Mouse (Mus musculus) stomach, embryonic 16.5 days (tissue): ENCODE measurements around the gene Clstn1. TPM values are rescaled to one million over a fixed set of nuclear protein-coding genes. Genes with fewer than 3 reads are reported as not detected.

Experiments used
- ATAC-seq: fragments of 200-750 bp; cut with Nextera tagmentation; 2 replicates; pipeline ENCODE4 v1.8.0; 2017; ENCODE audit warnings: moderate number of reproducible peaks, moderate TSS enrichment; ENCODE audit not compliant: insufficient read depth, low FRiP score
- H3K27ac ChIP-seq: fragments of 300-500 bp; sonication (generic); 2 replicates; pipeline ENCODE4 v1.5.1; 2014; ENCODE audit warnings: low read length
- H3K27me3 ChIP-seq: fragments of 300-500 bp; sonication (generic); 2 replicates; pipeline ENCODE4 v1.6.1; 2014; ENCODE audit warnings: low read length, control low read depth, mixed read lengths; ENCODE audit not compliant: control insufficient read depth, insufficient read depth
- H3K36me3 ChIP-seq: fragments of 300-500 bp; sonication (generic); 2 replicates; pipeline ENCODE4 v1.6.1; 2014; ENCODE audit warnings: low read length; ENCODE audit not compliant: control insufficient read depth, insufficient read depth
- H3K4me1 ChIP-seq: fragments of 300-500 bp; sonication (generic); 2 replicates; pipeline ENCODE4 v1.6.1; 2014; ENCODE audit warnings: low read length, control low read depth, mixed read lengths; ENCODE audit not compliant: control insufficient read depth, insufficient read depth
- H3K4me2 ChIP-seq: fragments of 300-500 bp; sonication (generic); 2 replicates; pipeline ENCODE4 v1.6.1; 2014; ENCODE audit warnings: low read depth, low read length, mixed read lengths
- H3K4me3 ChIP-seq: fragments of 300-500 bp; sonication (generic); replicated peaks from 2 replicates; pipeline ENCODE4 v1.5.1; 2014; ENCODE audit warnings: mild to moderate bottlenecking, low read length
- H3K9ac ChIP-seq: fragments of 300-500 bp; sonication (generic); 2 replicates; pipeline ENCODE4 v1.6.1; 2014; ENCODE audit warnings: low read length
- H3K9me3 ChIP-seq: fragments of 300-500 bp; sonication (generic); replicated peaks from 2 replicates; pipeline ENCODE4 v1.6.1; 2016; ENCODE audit warnings: low read length, control low read depth; ENCODE audit not compliant: control insufficient read depth
- WGBS: fragments of 180-500 bp; shearing (Covaris S2); extraction: QIAGEN DNeasy Blood & Tissue Kit; methylation state at CpG from one replicate; pipeline ENCODE4 v1.1.7; 2014; 5-methylcytosine and 5-hydroxymethylcytosine counted together
- polyA plus RNA-seq: library from polyadenylated mRNA; unstranded; fragments of >200 nt; fragmentation: Nextera tagmentation; extraction: Ambion mirVana; gene quantifications from 2 replicates; pipeline ENCODE4 v1.2.1, GENCODE M21; 2015

The Clstn1 gene
- polyA plus RNA-seq, 1 experiment from 2014 or later: 14.7 TPM

GRCm38 (mm10) chr4:149601484-149601883 lies 15.2 kb downstream of the Clstn1 start:
- WGBS: 28% methylated on average over 4 of the region's 4 CpGs
- no peaks in the 10 kb centered on the region for H3K9me3 ChIP-seq
- H3K4me1 ChIP-seq: peaks cover 12% of the 10 kb centered on the region
- no peak overlapping the region for H3K4me2 ChIP-seq
- ATAC-seq: no peak
- H3K4me3 ChIP-seq: no peak overlapping the region
- no peak overlapping the region for H3K27ac ChIP-seq
- no peaks in the 10 kb centered on the region for H3K36me3 ChIP-seq
- H3K9ac ChIP-seq: no peak overlapping the region
- H3K27me3 ChIP-seq: no peaks in the 10 kb centered on the region

- no peak overlapping the region for H3K9ac ChIP-seq
- 53% methylated on average over 7 of the region's 7 CpGs for WGBS
- H3K4me3 ChIP-seq: no peak overlapping the region
- H3K9me3 ChIP-seq: no peaks in the 10 kb centered on the region
- no peak for ATAC-seq
- no peak overlapping the region for H3K4me2 ChIP-seq
- no peaks in the 10 kb centered on the region for H3K36me3 ChIP-seq
- no peak overlapping the region; the same call in 1 of the 2 replicates for H3K27ac ChIP-seq
- peaks cover 15% of the 10 kb centered on the region for H3K4me1 ChIP-seq
- no peaks in the 10 kb centered on the region for H3K27me3 ChIP-seq
These were observed 16.0 kb downstream of the Clstn1 start for GRCm38 (mm10) chr4:149602236-149602635.

DNA sequence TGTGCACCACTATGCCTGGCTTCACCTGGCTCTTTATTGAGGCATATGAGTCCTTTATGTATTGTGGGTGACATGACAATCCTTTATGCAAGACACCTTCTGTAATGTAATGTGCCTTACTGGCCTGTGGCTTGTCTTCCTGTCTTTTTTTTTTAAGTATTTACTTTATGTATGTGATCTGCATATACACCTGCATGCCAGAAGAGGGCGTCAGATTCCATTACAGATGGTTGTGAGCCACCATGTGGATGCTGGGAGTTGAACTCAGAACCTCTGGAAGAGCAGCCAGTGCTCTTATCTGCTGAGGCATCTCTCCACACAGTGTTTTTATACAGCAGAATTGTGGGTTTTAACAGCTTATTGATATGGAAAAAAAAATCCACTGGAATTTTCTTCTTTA lies 17.6 kb downstream of the Clstn1 start:
- no peak for ATAC-seq
- Histone ChIP-seq H3K4me2 (no peak overlapping the region), H3K9ac (no peak overlapping the region), H3K27ac (no peak overlapping the region), H3K36me3 (no peaks in the 10 kb centered on the region), H3K4me3 (no peak overlapping the region), H3K4me1 (peaks cover 24% of the 10 kb centered on the region), H3K9me3 (no peaks in the 10 kb centered on the region), H3K27me3 (no peaks in the 10 kb centered on the region)
- WGBS: 72% methylated on average over 1 of the region's 1 CpGs

DNA sequence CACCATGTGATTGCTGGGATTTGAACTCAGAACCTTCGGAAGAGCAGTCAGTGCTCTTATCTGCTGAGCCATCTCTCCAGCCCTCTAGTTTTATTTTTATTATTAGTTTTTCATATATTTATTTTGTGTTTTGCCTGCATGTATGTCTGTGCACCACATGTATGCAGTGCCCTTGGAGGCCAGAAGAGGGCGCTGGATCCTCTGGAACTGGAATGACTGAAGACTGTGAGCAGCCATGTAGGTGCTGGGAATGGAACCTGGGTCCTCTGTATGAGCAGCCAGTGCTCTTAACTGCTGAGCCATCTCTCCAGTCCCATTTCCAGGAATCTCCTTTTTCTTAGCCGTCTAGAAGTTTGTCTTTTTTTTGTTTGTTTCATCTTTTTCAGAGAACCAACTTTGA lies 18.2 kb downstream of the Clstn1 start:
- WGBS: 79% methylated on average over 3 of the region's 3 CpGs
- no peak for ATAC-seq
- no peaks in the 10 kb centered on the region for H3K36me3 ChIP-seq

DNA sequence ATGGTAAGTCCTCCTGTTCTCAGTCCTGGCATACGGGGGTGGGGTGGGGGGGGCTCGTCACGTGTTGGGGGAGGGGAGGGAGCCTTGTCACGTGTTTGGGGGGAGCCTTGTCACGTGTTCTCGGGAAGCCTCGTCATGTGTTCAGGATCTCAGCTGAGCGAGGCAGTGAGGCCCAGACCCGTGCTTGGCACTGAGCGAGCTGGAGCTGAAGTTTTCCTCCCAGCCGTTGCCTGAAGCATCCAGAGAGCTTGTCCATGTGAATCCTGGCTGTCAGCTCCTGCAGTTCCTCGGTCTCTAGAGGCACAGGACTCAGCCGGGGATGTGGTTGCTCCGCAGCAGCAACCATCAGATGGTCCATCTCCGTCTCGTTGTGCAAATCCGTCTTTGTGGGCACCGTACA lies 19.8 kb downstream of the Clstn1 start:
- H3K4me2 ChIP-seq: no peak overlapping the region
- peaks cover 21% of the 10 kb centered on the region for H3K4me1 ChIP-seq
- no peak overlapping the region for H3K9ac ChIP-seq
- H3K27ac ChIP-seq: no peak overlapping the region
- H3K9me3 ChIP-seq: no peaks in the 10 kb centered on the region
- H3K36me3 ChIP-seq: no peaks in the 10 kb centered on the region
- no peaks in the 10 kb centered on the region for H3K27me3 ChIP-seq
- WGBS: 76% methylated on average over 18 of the region's 18 CpGs
- ATAC-seq: no peak
- H3K4me3 ChIP-seq: no peak overlapping the region

More for the DNA sequence above, 18.2 kb downstream of the Clstn1 start:
- Histone ChIP-seq H3K9me3 (no peaks in the 10 kb centered on the region), H3K4me1 (peaks cover 24% of the 10 kb centered on the region), H3K27ac (no peak overlapping the region), H3K4me3 (no peak overlapping the region), H3K27me3 (no peaks in the 10 kb centered on the region), H3K9ac (no peak overlapping the region), H3K4me2 (no peak overlapping the region)

DNA sequence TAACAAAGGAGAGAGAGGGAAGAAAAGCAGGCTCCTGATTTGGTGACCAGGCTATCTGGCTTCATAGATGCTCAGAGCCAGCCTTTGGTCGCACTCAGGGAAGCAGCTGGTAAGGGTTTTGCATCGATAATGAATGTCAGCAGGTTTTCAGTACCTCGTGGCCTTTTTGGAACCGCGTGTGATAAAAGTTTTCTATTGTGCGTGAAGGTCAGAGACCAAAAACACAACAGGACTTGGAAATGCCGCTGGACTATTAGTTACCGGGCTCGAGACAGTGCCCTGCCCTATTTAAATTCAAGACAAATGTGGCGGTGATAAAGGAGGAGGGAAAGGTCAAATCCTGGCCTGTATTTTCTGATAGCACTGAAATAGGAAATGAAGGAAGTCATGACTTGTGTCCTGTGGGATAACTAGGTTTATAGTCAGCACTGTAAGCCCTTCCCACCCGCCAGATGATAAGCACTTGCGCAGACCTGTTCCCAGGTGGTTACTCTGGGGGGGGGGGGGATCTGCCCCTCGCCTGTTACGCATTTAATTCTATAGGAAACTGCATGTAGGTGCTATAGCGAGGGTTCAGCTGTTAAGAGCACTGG lies 20.6 kb downstream of the Clstn1 start:
- no peaks in the 10 kb centered on the region for H3K27me3 ChIP-seq
- WGBS: 61% methylated on average over 15 of the region's 15 CpGs
- H3K36me3 ChIP-seq: no peaks in the 10 kb centered on the region
- H3K4me3 ChIP-seq: no peak overlapping the region
- peaks cover 16% of the 10 kb centered on the region for H3K4me1 ChIP-seq
- H3K9ac ChIP-seq: no peak overlapping the region
- no peak overlapping the region for H3K4me2 ChIP-seq
- H3K9me3 ChIP-seq: no peaks in the 10 kb centered on the region
- no peak for ATAC-seq
- H3K27ac ChIP-seq: no peak overlapping the region; the same call in 1 of the 2 replicates

DNA sequence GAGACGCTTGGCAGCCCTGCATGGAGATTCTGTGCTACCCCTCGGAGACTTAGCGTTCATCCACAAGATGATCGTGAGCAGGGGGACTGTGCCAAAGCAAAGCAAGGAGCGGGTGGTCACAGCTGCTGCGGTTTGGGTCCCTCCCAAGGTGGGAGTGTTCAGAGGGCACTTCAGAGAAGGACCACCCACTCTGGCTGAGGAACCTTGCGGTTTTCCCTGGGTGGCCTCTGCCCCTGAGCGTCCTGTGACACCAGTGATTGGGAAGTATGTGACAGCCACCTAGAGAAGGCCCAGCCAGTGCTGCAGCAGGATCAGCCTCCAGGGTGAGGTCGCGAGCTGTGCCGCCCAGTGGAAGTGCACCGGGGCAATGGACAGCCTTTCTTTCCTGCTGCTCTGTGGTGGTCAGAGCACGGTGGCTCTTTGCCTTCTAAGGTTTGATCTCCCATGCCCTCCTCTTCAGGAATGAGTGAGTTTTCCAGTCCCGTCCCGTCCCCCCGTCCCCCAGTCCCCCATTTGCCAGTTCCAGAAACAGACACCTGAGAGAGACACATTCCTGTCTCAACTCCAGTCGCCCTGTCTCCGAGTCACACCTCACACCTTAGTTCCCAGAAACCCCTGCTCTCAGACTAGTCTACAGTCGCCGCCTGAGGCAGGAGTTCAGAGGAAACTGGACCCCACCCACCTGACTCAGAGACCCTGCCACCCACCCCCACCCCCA lies 21.5 kb downstream of the Clstn1 start:
- peak overlapping the region; percentile 60 for H3K27ac ChIP-seq
- H3K27me3 ChIP-seq: no peaks in the 10 kb centered on the region
- peak overlapping the region; percentile 50 for H3K9ac ChIP-seq
- no peak overlapping the region for H3K4me3 ChIP-seq
- no peak overlapping the region for H3K4me2 ChIP-seq
- H3K9me3 ChIP-seq: no peaks in the 10 kb centered on the region
- ATAC-seq: peak; percentile 37; the same call in 1 of the 2 replicates
- no peaks in the 10 kb centered on the region for H3K36me3 ChIP-seq
- 43% methylated on average over 20 of the region's 20 CpGs for WGBS
- H3K4me1 ChIP-seq: peaks cover 11% of the 10 kb centered on the region

DNA sequence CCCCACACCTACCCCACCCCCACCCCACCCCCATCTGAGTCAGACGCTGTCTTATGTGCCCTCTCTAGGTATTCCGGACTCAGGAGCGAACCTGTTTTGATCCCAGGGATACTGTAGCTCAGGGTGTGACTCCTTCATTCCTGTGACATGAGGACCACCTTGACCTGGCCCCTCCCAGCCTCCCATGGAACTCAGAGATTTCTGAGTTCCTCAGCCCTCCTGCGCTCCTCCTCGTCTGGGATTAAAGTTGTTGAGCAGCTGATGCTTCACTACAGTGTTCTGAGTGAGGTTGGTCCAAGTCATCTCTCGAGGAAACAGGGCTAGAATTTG lies 22.0 kb downstream of the Clstn1 start:
- ATAC-seq: peak; percentile 39; the same call in 1 of the 2 replicates

DNA sequence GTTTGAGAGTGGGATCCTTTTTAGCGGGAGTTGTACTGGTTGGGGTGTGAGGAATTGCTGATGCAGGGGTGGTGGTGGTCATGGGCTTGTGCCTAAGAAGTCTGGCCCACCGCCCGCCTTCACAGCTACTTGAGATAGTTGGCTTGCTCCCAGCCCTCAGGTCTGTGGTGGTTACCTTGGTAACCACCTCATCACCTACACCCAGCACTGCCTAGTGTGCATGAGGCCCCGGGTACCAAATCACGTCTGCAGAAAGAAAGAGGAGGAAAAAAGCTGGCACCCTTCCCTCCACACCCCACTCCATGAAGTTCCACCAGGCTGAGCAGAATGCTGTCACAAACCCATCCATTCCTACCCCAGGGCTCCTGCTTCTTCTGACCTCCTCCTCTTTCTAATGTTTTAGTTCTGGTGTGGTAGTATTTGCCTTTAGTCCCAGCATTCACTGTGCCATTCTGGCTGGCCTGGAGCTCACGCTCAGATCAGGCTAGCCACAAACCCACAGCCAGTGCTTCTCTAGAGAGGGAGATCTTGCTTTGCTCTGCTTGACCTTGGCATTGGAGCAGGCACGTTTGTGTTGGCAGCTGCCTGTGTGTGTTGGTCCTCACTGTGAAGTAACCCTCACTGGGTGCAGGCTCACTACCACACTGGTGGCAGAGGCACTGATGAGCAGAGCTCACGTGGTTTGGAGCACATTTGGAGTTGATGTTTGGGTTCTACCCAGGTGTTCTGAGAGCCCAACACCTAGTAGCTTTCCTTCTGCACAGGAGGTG lies 23.2 kb downstream of the Clstn1 start:
- no peak for ATAC-seq
- Histone ChIP-seq H3K9me3 (no peaks in the 10 kb centered on the region), H3K4me3 (no peak overlapping the region), H3K36me3 (no peaks in the 10 kb centered on the region), H3K4me2 (no peak overlapping the region), H3K4me1 (peaks cover 11% of the 10 kb centered on the region), H3K27me3 (no peaks in the 10 kb centered on the region), H3K9ac (no peak overlapping the region), H3K27ac (no peak overlapping the region)
- 74% methylated on average over 8 of the region's 8 CpGs for WGBS

More for the DNA sequence above, 22.0 kb downstream of the Clstn1 start:
- Histone ChIP-seq H3K9me3 (no peaks in the 10 kb centered on the region), H3K9ac (no peak overlapping the region), H3K27ac (no peak overlapping the region), H3K4me1 (peaks cover 11% of the 10 kb centered on the region), H3K4me2 (no peak overlapping the region), H3K27me3 (no peaks in the 10 kb centered on the region), H3K36me3 (no peaks in the 10 kb centered on the region), H3K4me3 (no peak overlapping the region)
- 72% methylated on average over 6 of the region's 6 CpGs for WGBS
